Mouse (Mus musculus) brown adipose tissue, adult 24 weeks (tissue): ENCODE results near the gene Slc22a5. TPM values are rescaled to one million over a fixed set of nuclear protein-coding genes. Genes with fewer than 3 reads are reported as not detected.
"Not testable (repeated sequence)": the region's sequence is repeated elsewhere in the genome, so short reads cannot be mapped to it uniquely, and the experiment has no call there.

ENCODE experiments used
- H3K27ac ChIP-seq: fragments of 200-500 bp; replicated peaks from 2 replicates; pipeline ENCODE4 v1.5.1; 2012; ENCODE audit warnings: low read depth, mild to moderate bottlenecking, low read length
- H3K4me1 ChIP-seq: fragments of 200-500 bp; 2 replicates; pipeline ENCODE4 v1.6.1; 2012; ENCODE audit warnings: low read length, mixed read lengths; ENCODE audit not compliant: control insufficient read depth, insufficient read depth, insufficient read length
- H3K4me3 ChIP-seq: fragments of 200-500 bp; 2 replicates; pipeline ENCODE4 v1.5.1; 2012; ENCODE audit warnings: low read depth, mild to moderate bottlenecking, low read length, moderate library complexity; ENCODE audit not compliant: insufficient read depth
- polyA plus RNA-seq: library from polyadenylated mRNA; stranded (reverse); fragments of >200 nt; gene quantifications from 2 replicates; pipeline ENCODE4 v1.2.4, GENCODE M21; 2012; ENCODE audit not compliant: missing spikeins, insufficient read depth, insufficient read length

Gene Slc22a5
- polyA plus RNA-seq, 1 experiment = 24.9 TPM

- Histone ChIP-seq H3K4me1 (peaks cover 2% of the 10 kb centered on the region), H3K4me3 (no peak overlapping the region), H3K27ac (no peak overlapping the region)
These were observed 22.3 kb downstream of the Slc22a5 start for GRCm38 (mm10) chr11:53869172-53869571.

GRCm38 (mm10) chr11:53868323-53868722 lies 23.1 kb downstream of the Slc22a5 start:
- not testable (repeated sequence) for H3K4me3 ChIP-seq

GRCm38 (mm10) chr11:53864724-53865310 lies 26.6 kb downstream of the Slc22a5 start:
- H3K4me1 ChIP-seq, H3K4me3 ChIP-seq, H3K27ac ChIP-seq: not testable (repeated sequence)

More at GRCm38 (mm10) chr11:53868323-53868722, 23.1 kb downstream of the Slc22a5 start:
- not testable (repeated sequence) for H3K4me1 ChIP-seq, H3K27ac ChIP-seq

GRCm38 (mm10) chr11:53860944-53861343 lies 30.5 kb downstream of the Slc22a5 start:
- not testable (repeated sequence) for H3K4me3 ChIP-seq, H3K27ac ChIP-seq, H3K4me1 ChIP-seq

DNA sequence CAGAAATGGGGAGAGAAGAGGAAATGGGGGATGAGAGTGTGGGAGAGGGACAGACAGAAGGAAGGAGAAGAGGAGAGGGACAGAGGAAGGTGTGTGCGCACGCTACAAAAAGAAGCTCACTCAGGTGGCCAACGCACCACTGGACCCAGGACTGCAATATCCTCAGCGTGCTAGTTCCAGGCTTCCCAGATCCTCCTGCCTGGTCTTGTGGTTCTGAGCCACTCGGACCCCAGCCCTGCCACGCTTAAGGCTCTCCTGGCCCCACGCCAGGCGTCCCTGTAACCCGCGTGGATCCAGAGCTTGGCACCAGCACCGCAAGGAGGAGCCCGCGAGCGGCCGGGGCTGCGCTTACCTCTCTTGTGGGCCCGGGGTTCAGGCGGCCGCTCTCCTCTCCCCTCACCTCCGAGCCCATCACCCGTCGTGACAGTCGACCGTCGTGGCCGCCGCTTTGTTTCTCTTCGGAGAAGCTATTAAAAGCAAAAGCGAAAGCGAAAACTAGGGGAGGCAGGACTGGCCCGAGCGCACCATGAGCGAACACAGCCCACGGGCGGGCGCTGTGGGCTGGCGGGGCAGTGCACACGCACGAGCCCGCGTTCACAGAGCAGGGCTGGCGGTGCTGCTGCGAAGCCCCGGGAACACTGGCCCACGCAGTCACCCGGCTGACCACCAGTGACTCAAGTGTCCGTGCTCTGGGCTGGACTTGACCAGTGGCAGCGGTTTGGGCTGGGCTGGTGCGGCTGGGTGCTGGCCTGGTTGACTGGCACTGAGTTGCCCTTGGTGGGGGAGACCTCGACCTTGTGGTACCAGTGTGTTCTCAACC lies 32.5 kb downstream of the Slc22a5 start, which contains the start of gene Gm12216:
Gene Gm12216, minus strand, starts transcription at position 496 of the 820 bp plus-strand sequence.
- peak within 1 kb of the TSS; percentile 91 for H3K27ac ChIP-seq

DNA sequence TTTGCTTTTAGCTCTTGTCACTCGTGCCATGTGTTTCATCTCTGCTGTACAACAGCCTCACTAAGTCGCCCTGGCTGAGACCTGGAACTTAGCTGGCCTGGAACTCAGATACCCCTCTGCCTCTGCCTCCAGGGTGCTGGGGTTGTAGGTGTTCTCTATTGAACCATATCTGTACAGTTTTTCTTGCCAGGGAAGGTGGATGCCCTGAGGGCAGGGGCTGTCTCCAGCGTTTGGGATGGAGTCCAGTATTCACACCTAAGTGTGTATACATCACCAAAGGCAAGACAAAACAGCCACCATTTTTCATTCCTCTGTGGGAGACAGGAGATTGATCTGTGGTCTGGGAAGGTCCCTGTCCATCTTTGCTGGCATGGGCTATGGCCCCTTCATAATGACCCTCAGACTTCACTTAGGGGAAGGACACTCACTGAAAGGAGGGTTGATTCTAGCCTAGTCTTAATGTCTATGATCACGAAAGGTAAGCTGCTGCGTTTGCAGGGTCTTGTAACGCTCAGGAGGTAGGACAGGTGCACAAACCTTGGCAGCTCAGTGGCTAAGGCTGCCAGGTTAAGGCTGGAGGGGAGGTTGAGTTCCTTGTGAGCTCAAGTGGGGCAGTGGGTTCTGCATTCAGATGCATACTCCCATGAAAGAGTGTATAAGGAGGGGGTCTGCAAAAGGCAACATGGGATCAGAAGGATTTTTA lies 33.3 kb downstream of the Slc22a5 start:
- peaks cover 7% of the 10 kb centered on the region; the same call in 1 of the 2 replicates for H3K4me1 ChIP-seq
- peak overlapping the region; percentile 91 for H3K27ac ChIP-seq
- H3K4me3 ChIP-seq = peak overlapping the region; percentile 98

More for the DNA sequence above, 32.5 kb downstream of the Slc22a5 start, which contains the start of gene Gm12216:
- peak within 1 kb of the TSS; percentile 98 for H3K4me3 ChIP-seq
- H3K4me1 ChIP-seq = not testable (repeated sequence)

GRCm38 (mm10) chr11:53853665-53854064 lies 37.8 kb downstream of the Slc22a5 start:
- Histone ChIP-seq H3K4me1 (peaks cover 10% of the 10 kb centered on the region; the same call in 1 of the 2 replicates), H3K27ac (peak overlapping the region; percentile 7; the same call in 1 of the 2 replicates), H3K4me3 (no peak overlapping the region)

GRCm38 (mm10) chr11:53851795-53852194 lies 39.7 kb downstream of the Slc22a5 start:
- Histone ChIP-seq H3K4me1 (peaks cover 3% of the 10 kb centered on the region; the same call in 1 of the 2 replicates), H3K27ac (no peak overlapping the region), H3K4me3 (no peak overlapping the region)

GRCm38 (mm10) chr11:53849588-53850320 lies 41.7 kb downstream of the Slc22a5 start:
- Histone ChIP-seq H3K27ac (peak overlapping the region; percentile 12), H3K4me3 (peak overlapping the region; percentile 29), H3K4me1 (peaks cover 7% of the 10 kb centered on the region)

- Histone ChIP-seq H3K4me3 (no peak overlapping the region), H3K27ac (peak overlapping the region; percentile 74), H3K4me1 (peaks cover 7% of the 10 kb centered on the region)
These were observed 45.8 kb downstream of the Slc22a5 start for GRCm38 (mm10) chr11:53845680-53846079.

DNA sequence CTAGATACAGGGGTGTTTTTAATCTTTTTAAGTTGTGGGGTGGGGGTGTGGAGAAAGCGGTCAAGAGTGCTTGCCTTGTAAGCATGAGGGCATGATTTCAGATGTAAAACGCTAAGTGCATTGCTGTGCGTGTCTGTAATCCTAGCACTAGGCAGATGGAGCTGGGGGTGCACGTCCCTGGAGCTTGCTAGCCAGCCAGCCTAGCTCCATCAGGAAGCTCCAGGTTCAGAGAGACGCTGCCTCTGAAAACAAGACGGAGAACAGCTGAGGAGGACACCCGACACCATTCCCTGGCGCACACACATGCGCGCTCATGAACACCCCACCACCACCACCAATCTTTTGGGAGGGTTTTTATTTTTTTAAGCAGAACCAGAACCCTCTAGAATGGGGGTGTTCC lies 48.4 kb downstream of the Slc22a5 start:
- H3K4me1 ChIP-seq = peaks cover 7% of the 10 kb centered on the region
- no peak overlapping the region for H3K27ac ChIP-seq
- no peak overlapping the region for H3K4me3 ChIP-seq

DNA sequence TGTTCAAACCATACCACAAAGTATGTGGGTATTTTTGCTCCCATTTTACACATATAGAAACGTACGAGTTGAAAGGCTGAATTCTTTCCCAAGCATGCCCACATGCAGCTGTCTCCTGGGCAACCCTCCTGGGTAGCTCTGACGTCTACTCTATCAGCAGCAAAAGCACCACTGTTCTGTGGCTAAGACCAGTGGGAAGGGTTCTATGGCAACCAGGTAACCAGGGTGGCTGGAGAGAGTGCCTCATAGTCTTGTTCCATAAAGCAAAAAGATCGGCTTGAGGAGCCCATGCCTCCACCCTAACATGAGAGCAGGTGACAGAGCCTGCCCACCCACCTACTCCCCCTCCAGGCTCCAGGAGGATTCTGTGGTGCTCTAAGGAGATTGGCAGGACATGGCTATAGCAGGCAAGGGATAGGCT lies 49.3 kb downstream of the Slc22a5 start:
- no peak overlapping the region for H3K27ac ChIP-seq
- peaks cover 7% of the 10 kb centered on the region for H3K4me1 ChIP-seq
- no peak overlapping the region for H3K4me3 ChIP-seq

DNA sequence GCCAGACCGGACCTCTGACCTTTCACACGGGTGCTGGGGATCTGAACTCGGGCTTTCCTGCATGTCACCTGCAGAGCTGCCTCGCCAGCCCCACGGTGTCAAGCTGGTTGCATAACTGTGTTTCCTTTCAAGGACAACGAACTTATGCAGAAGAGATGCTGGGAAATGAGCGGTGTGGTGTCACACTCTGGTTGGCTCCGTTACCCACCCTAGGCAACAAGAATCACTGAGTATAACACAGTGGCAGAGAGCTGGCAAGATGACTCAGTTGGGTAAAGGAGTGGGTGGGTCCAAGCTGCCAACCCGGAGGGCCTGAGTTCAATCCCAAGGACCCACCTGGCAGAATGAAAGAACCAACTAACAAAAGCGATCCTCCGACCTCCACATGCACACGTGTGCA lies 49.9 kb downstream of the Slc22a5 start:
- Histone ChIP-seq H3K4me1 (peaks cover 7% of the 10 kb centered on the region), H3K4me3 (no peak overlapping the region), H3K27ac (no peak overlapping the region)

- Histone ChIP-seq H3K27ac (no peak overlapping the region), H3K4me1 (peaks cover 3% of the 10 kb centered on the region; the same call in 1 of the 2 replicates), H3K4me3 (no peak overlapping the region)
These were observed 51.5 kb downstream of the Slc22a5 start for GRCm38 (mm10) chr11:53839663-53840642.
